Mouse (Mus musculus) embryonic facial prominence, embryonic 11.5 days (tissue): ENCODE results near the gene Foxl1. TPM values are rescaled to one million over a fixed set of nuclear protein-coding genes. Genes with fewer than 3 reads are reported as not detected.

Experiments
- ATAC-seq: fragments of 200-750 bp; cut with Nextera tagmentation; replicated peaks from 2 replicates; pipeline ENCODE4 v1.8.0; 2017; ENCODE audit warnings: low read depth; ENCODE audit not compliant: insufficient number of reproducible peaks, low FRiP score, low TSS enrichment
- DNase-seq: peaks from one replicate; pipeline ENCODE4 v3.0.0-alpha.2; 2015; ENCODE audit warnings: low spot score
- H3K27ac ChIP-seq: fragments of 300-500 bp; sonication (generic); replicated peaks from 2 replicates; pipeline ENCODE4 v1.5.1; 2014; ENCODE audit warnings: mild to moderate bottlenecking, low read depth, low read length, control low read depth
- H3K27me3 ChIP-seq: fragments of 300-500 bp; sonication (generic); 2 replicates; pipeline ENCODE4 v1.6.1; 2014; ENCODE audit warnings: mild to moderate bottlenecking, low read length, moderate library complexity, mixed read lengths; ENCODE audit not compliant: control insufficient read depth, insufficient read depth
- H3K36me3 ChIP-seq: fragments of 300-500 bp; sonication (generic); replicated peaks from 2 replicates; pipeline ENCODE4 v1.6.1; 2014; ENCODE audit warnings: low read depth, mild to moderate bottlenecking, low read length, moderate library complexity, mixed read lengths; ENCODE audit not compliant: control insufficient read depth, insufficient read depth
- H3K4me1 ChIP-seq: fragments of 300-500 bp; sonication (generic); 2 replicates; pipeline ENCODE4 v1.6.1; 2014; ENCODE audit warnings: low read length, mixed read lengths; ENCODE audit not compliant: control insufficient read depth, insufficient read depth
- H3K4me2 ChIP-seq: fragments of 300-500 bp; sonication (generic); 2 replicates; pipeline ENCODE4 v1.6.1; 2014; ENCODE audit warnings: low read depth, mild to moderate bottlenecking, control low read depth, low read length, moderate library complexity
- H3K4me3 ChIP-seq: fragments of 300-500 bp; sonication (generic); 2 replicates; pipeline ENCODE4 v1.5.1; 2014; ENCODE audit warnings: low read depth, low read length, control low read depth
- H3K9ac ChIP-seq: fragments of 300-500 bp; sonication (generic); replicated peaks from 2 replicates; pipeline ENCODE4 v1.6.1; 2014; ENCODE audit warnings: mild to moderate bottlenecking, control low read depth, low read length
- H3K9me3 ChIP-seq: fragments of 300-500 bp; sonication (generic); replicated peaks from 2 replicates; pipeline ENCODE4 v1.6.1; 2016; ENCODE audit warnings: mild to moderate bottlenecking, low read length, inconsistent platforms, mixed read lengths; ENCODE audit not compliant: control insufficient read depth
- WGBS: fragments of 180-500 bp; shearing (Covaris S2); extraction: QIAGEN DNeasy Blood & Tissue Kit; methylation state at CpG from one replicate; pipeline ENCODE4 v1.1.7; 2014; 5-methylcytosine and 5-hydroxymethylcytosine counted together
- polyA plus RNA-seq: library from polyadenylated mRNA; unstranded; fragments of >200 nt; fragmentation: Nextera tagmentation; extraction: Ambion mirVana; gene quantifications from 2 replicates; pipeline ENCODE4 v1.2.1, GENCODE M21; 2014

Foxl1 gene
- polyA plus RNA-seq, 1 experiment from 2014 or later = 4.4 TPM

- H3K9ac ChIP-seq = no peak overlapping the region
- H3K4me2 ChIP-seq = no peak overlapping the region
- 41% methylated on average over 8 of the region's 8 CpGs for WGBS
- H3K27me3 ChIP-seq = no peaks in the 10 kb centered on the region
- no peaks in the 10 kb centered on the region for H3K4me1 ChIP-seq
- DNase-seq (no peak), ATAC-seq (no peak)
- H3K9me3 ChIP-seq = no peaks in the 10 kb centered on the region
- no peak overlapping the region for H3K27ac ChIP-seq
- H3K4me3 ChIP-seq = no peak overlapping the region
- H3K36me3 ChIP-seq = no peaks in the 10 kb centered on the region
Measured at GRCm38 (mm10) chr8:121148573-121149083, 20.9 kb downstream of the Foxl1 start.

GRCm38 (mm10) chr8:121152394-121152793 is 24.7 kb downstream of the Foxl1 start:
- H3K27me3 ChIP-seq = no peaks in the 10 kb centered on the region
- H3K36me3 ChIP-seq = no peaks in the 10 kb centered on the region
- H3K4me2 ChIP-seq = no peak overlapping the region
- DNase-seq = no peak
- no peak overlapping the region for H3K27ac ChIP-seq
- H3K4me3 ChIP-seq = no peak overlapping the region
- WGBS = 63% methylated on average over 12 of the region's 12 CpGs
- no peaks in the 10 kb centered on the region for H3K9me3 ChIP-seq
- H3K9ac ChIP-seq = no peak overlapping the region
- no peaks in the 10 kb centered on the region for H3K4me1 ChIP-seq
- no peak for ATAC-seq

- no peak overlapping the region for H3K4me3 ChIP-seq
- no peak overlapping the region for H3K27ac ChIP-seq
- H3K36me3 ChIP-seq = no peaks in the 10 kb centered on the region
- 88% methylated on average over 7 of the region's 7 CpGs for WGBS
- no peaks in the 10 kb centered on the region for H3K4me1 ChIP-seq
- H3K9me3 ChIP-seq = no peaks in the 10 kb centered on the region
- ATAC-seq = no peak
- no peak overlapping the region for H3K9ac ChIP-seq
- no peaks in the 10 kb centered on the region for H3K27me3 ChIP-seq
- no peak overlapping the region for H3K4me2 ChIP-seq
- no peak for DNase-seq
Measured at GRCm38 (mm10) chr8:121156990-121157491, 29.3 kb downstream of the Foxl1 start.

- ATAC-seq (no peak), DNase-seq (no peak)
- Histone ChIP-seq H3K4me2 (no peak overlapping the region), H3K27ac (no peak overlapping the region), H3K4me1 (no peaks in the 10 kb centered on the region), H3K4me3 (no peak overlapping the region), H3K36me3 (no peaks in the 10 kb centered on the region), H3K9ac (no peak overlapping the region), H3K9me3 (no peaks in the 10 kb centered on the region), H3K27me3 (no peaks in the 10 kb centered on the region)
- WGBS = 76% methylated on average over 13 of the region's 13 CpGs
Measured at GRCm38 (mm10) chr8:121158812-121159211, 31.1 kb downstream of the Foxl1 start.

- Histone ChIP-seq H3K27ac (no peak overlapping the region), H3K4me1 (no peaks in the 10 kb centered on the region), H3K9me3 (no peaks in the 10 kb centered on the region), H3K4me2 (no peak overlapping the region), H3K36me3 (no peaks in the 10 kb centered on the region), H3K4me3 (no peak overlapping the region), H3K9ac (no peak overlapping the region), H3K27me3 (no peaks in the 10 kb centered on the region)
- ATAC-seq (no peak), DNase-seq (no peak)
- WGBS = 90% methylated on average over 5 of the region's 5 CpGs
Measured at GRCm38 (mm10) chr8:121161437-121161836, 33.7 kb downstream of the Foxl1 start.

GRCm38 (mm10) chr8:121162413-121162812 is 34.7 kb downstream of the Foxl1 start:
- Histone ChIP-seq H3K27ac (no peak overlapping the region), H3K4me1 (no peaks in the 10 kb centered on the region), H3K36me3 (no peaks in the 10 kb centered on the region), H3K9me3 (no peaks in the 10 kb centered on the region), H3K4me2 (no peak overlapping the region), H3K4me3 (no peak overlapping the region), H3K9ac (no peak overlapping the region), H3K27me3 (no peaks in the 10 kb centered on the region)
- 70% methylated on average over 4 of the region's 4 CpGs for WGBS
- no peak for DNase-seq
- ATAC-seq = no peak

GRCm38 (mm10) chr8:121162906-121163695 is 35.4 kb downstream of the Foxl1 start:
- H3K27me3 ChIP-seq = no peaks in the 10 kb centered on the region
- H3K4me3 ChIP-seq = no peak overlapping the region
- no peak overlapping the region for H3K27ac ChIP-seq
- ATAC-seq (no peak), DNase-seq (no peak)
- no peaks in the 10 kb centered on the region for H3K9me3 ChIP-seq
- no peak overlapping the region for H3K9ac ChIP-seq
- no peaks in the 10 kb centered on the region for H3K36me3 ChIP-seq
- 80% methylated on average over 11 of the region's 11 CpGs for WGBS
- no peak overlapping the region for H3K4me2 ChIP-seq
- no peaks in the 10 kb centered on the region for H3K4me1 ChIP-seq

GRCm38 (mm10) chr8:121164017-121164469 is 36.3 kb downstream of the Foxl1 start:
- H3K9ac ChIP-seq = no peak overlapping the region
- no peaks in the 10 kb centered on the region for H3K4me1 ChIP-seq
- ATAC-seq = no peak
- H3K36me3 ChIP-seq = no peaks in the 10 kb centered on the region
- no peak overlapping the region for H3K4me2 ChIP-seq
- H3K4me3 ChIP-seq = no peak overlapping the region
- no peak overlapping the region for H3K27ac ChIP-seq
- WGBS = 55% methylated on average over 8 of the region's 8 CpGs
- H3K27me3 ChIP-seq = no peaks in the 10 kb centered on the region
- no peaks in the 10 kb centered on the region for H3K9me3 ChIP-seq
- no peak for DNase-seq
